10 mouse cellular contexts compared by ENCODE assay signal in genomic region chr13:47244771-47245170, GRCm38 (mm10).
DNase-seq lines count a peak whose midpoint lies in the region; ATAC-seq and TF ChIP-seq lines count a peak whose summit lies in the region.
"Had no signal": no experiment of that assay in that cellular context is flagged by ENCODE, and none has a peak within 500 bp of the region (broad histone marks: within the 10 kb centered on the region; RNA-seq: fewer than 3 reads in every experiment).

No protein-coding gene starts in this region.

- 61% methylated on average over 11 of the region's 11 CpGs for WGBS in hindbrain, embryonic 14.5 days
- WGBS in hindbrain, embryonic 12.5 days, result 80% methylated on average over 11 of the region's 11 CpGs
- WGBS in liver, postnatal 0 days (ENCODE audit: insufficient replicate concordance), result 49% methylated on average over 11 of the region's 11 CpGs

- DNase-seq in hindbrain, embryonic 14.5 days (ENCODE audit: low spot score), result peak; percentile 49
- peak; percentile 63 to 76 for DNase-seq in frontal cortex, adult 2 months (ENCODE audit: extremely low spot score in 1 of 2, low spot score in 1 of 2)
- DNase-seq in heart, postnatal 4 days, result peak; percentile 82
- no peak for DNase-seq in liver, postnatal 0 days
- no peak for DNase-seq in kidney, postnatal 25 days
- DNase-seq in spleen, postnatal 4 days (ENCODE audit: low spot score in 2 of 2), result no peak
- DNase-seq in adrenal gland, postnatal 4 days (ENCODE audit: low spot score in 2 of 2), result no peak

- H3K27me3 ChIP-seq in hindbrain, embryonic 14.5 days (ENCODE audit: control insufficient read depth, insufficient read depth, low read length), result no peaks in the 10 kb centered on the region
- no peaks in the 10 kb centered on the region for H3K27me3 ChIP-seq in hindbrain, embryonic 12.5 days
- H3K27me3 ChIP-seq in liver, postnatal 0 days (ENCODE audit: insufficient read depth, low read length), result no peaks in the 10 kb centered on the region

- H3K27ac ChIP-seq in hindbrain, embryonic 14.5 days, result no peak overlapping the region
- H3K27ac ChIP-seq in hindbrain, embryonic 12.5 days, result no peak overlapping the region
- no peak overlapping the region for H3K27ac ChIP-seq in liver, postnatal 0 days (ENCODE audit: low read depth)
- H3K27ac ChIP-seq: midbrain, embryonic 12.5 days had no signal

- TF ChIP-seq EP300 in liver, postnatal 0 days (IDR thresholded peaks at IDR 0.05; ENCODE audit: low read depth), result no peak

- peak; percentile 59; the same call in 1 of the 2 replicates for ATAC-seq in hindbrain, embryonic 14.5 days (ENCODE audit: low FRiP score)
- no peak for ATAC-seq in hindbrain, embryonic 12.5 days (ENCODE audit: low FRiP score)
- peak; percentile 36 for ATAC-seq in liver, postnatal 0 days

- H3K4me3 ChIP-seq in hindbrain, embryonic 14.5 days (replicated peaks; ENCODE audit: low read length), result no peak overlapping the region
- H3K4me3 ChIP-seq in hindbrain, embryonic 12.5 days, result no peak overlapping the region
- no peak overlapping the region for H3K4me3 ChIP-seq in liver, postnatal 0 days (ENCODE audit: low read depth, low read length)
- H3K4me3 ChIP-seq: erythroblast, embryonic 14.5 days; midbrain, embryonic 12.5 days had no signal

- H3K4me2 ChIP-seq in hindbrain, embryonic 14.5 days (replicated peaks), result no peak overlapping the region
- H3K4me2 ChIP-seq in hindbrain, embryonic 12.5 days (replicated peaks), result no peak overlapping the region
- no peak overlapping the region for H3K4me2 ChIP-seq in liver, postnatal 0 days (ENCODE audit: low read depth, low read length)
- H3K4me2 ChIP-seq: midbrain, embryonic 12.5 days had no signal

- TF ChIP-seq CTCF in liver, postnatal 0 days (IDR thresholded peaks at IDR 0.05; ENCODE audit: low read depth), result no peak

- no peaks in the 10 kb centered on the region for H3K36me3 ChIP-seq in hindbrain, embryonic 14.5 days (replicated peaks; ENCODE audit: control insufficient read depth, insufficient read depth)
- H3K36me3 ChIP-seq in hindbrain, embryonic 12.5 days, result no peaks in the 10 kb centered on the region
- H3K36me3 ChIP-seq in liver, postnatal 0 days (replicated peaks; ENCODE audit: insufficient read depth, low read length), result peaks cover 40% of the 10 kb centered on the region
- H3K36me3 ChIP-seq: midbrain, embryonic 12.5 days had no signal

- peaks cover 11% of the 10 kb centered on the region; the same call in 1 of the 2 replicates for H3K4me1 ChIP-seq in hindbrain, embryonic 14.5 days (replicated peaks; ENCODE audit: control insufficient read depth, insufficient read depth, low read length)
- H3K4me1 ChIP-seq in hindbrain, embryonic 12.5 days, result peaks cover 14% of the 10 kb centered on the region; the same call in 1 of the 2 replicates
- peaks cover 13% of the 10 kb centered on the region for H3K4me1 ChIP-seq in liver, postnatal 0 days (ENCODE audit: insufficient read depth)

- no peak overlapping the region for H3K9ac ChIP-seq in hindbrain, embryonic 14.5 days
- H3K9ac ChIP-seq in hindbrain, embryonic 12.5 days, result no peak overlapping the region
- H3K9ac ChIP-seq in liver, postnatal 0 days (replicated peaks), result no peak overlapping the region
- H3K9ac ChIP-seq: midbrain, embryonic 12.5 days had no signal

- no peaks in the 10 kb centered on the region for H3K9me3 ChIP-seq in hindbrain, embryonic 14.5 days (ENCODE audit: control insufficient read depth, low read length)
- no peaks in the 10 kb centered on the region; the same call in 1 of the 2 replicates for H3K9me3 ChIP-seq in hindbrain, embryonic 12.5 days (replicated peaks)
- H3K9me3 ChIP-seq in liver, postnatal 0 days (ENCODE audit: low read length), result no peaks in the 10 kb centered on the region
- H3K9me3 ChIP-seq: midbrain, embryonic 12.5 days had no signal

Comparison
In these comparisons a context has a peak if more than half of its experiments do, and no peak if none do; other contexts are left out.
1. DNase-seq: peak in hindbrain, embryonic 14.5 days (single experiment), frontal cortex, adult 2 months (2 of 2) and heart, postnatal 4 days (single experiment); none in liver, postnatal 0 days (single experiment), kidney, postnatal 25 days (0 of 2), spleen, postnatal 4 days (0 of 2) and adrenal gland, postnatal 4 days (0 of 2).